Mouse (Mus musculus) spleen, adult 18-20 months (tissue): Measurements from ENCODE around the gene Ngef.

Experiments
- DNase-seq, 2 experiments: peaks; one replicate each; pipeline ENCODE4 v3.0.0; 2022; ENCODE audit warnings: mixed read lengths in 2 of 2

The Ngef gene

GRCm38 (mm10) chr1:87573800-87574215 lies at the start of gene Ngef:
Gene Ngef, minus strand, starts transcription at chr1:87573870.
- DNase-seq = no peak

- DNase-seq = peak in 1 of 2 experiments; percentile 40
These were observed 48.2 kb upstream of the Ngef start for GRCm38 (mm10) chr1:87621858-87622279.

- DNase-seq = no peak
These were observed 47.6 kb upstream of the Ngef start for GRCm38 (mm10) chr1:87621146-87621857.

- DNase-seq = no peak
These were observed 47.0 kb upstream of the Ngef start for GRCm38 (mm10) chr1:87620693-87621092.

GRCm38 (mm10) chr1:87620211-87620668 lies 46.6 kb upstream of the Ngef start, which contains the start of gene Inpp5d:
Gene Inpp5d, plus strand, starts transcription at chr1:87620312.
- DNase-seq = peak; percentile 59 to 67

GRCm38 (mm10) chr1:87614576-87615295 lies 41.1 kb upstream of the Ngef start:
- no peak for DNase-seq

- peak; percentile 68 to 86 for DNase-seq
These were observed 34.9 kb upstream of the Ngef start for GRCm38 (mm10) chr1:87608416-87609046.

GRCm38 (mm10) chr1:87607385-87608091 lies 33.9 kb upstream of the Ngef start:
- peak; percentile 32 to 37 for DNase-seq

- DNase-seq = no peak
These were observed 31.6 kb upstream of the Ngef start for GRCm38 (mm10) chr1:87605296-87605695.

- no peak for DNase-seq
These were observed 29.7 kb upstream of the Ngef start for GRCm38 (mm10) chr1:87603389-87603788.

- no peak for DNase-seq
These were observed 28.1 kb upstream of the Ngef start for GRCm38 (mm10) chr1:87601801-87602200.

GRCm38 (mm10) chr1:87600533-87600932 lies 26.9 kb upstream of the Ngef start:
- DNase-seq = no peak

- no peak for DNase-seq
These were observed 21.0 kb upstream of the Ngef start for GRCm38 (mm10) chr1:87594671-87595070.

- no peak for DNase-seq
These were observed 20.6 kb upstream of the Ngef start for GRCm38 (mm10) chr1:87594261-87594660.

- DNase-seq = no peak
These were observed 16.3 kb upstream of the Ngef start for GRCm38 (mm10) chr1:87589980-87590379.

GRCm38 (mm10) chr1:87589162-87589561 lies 15.5 kb upstream of the Ngef start:
- DNase-seq = no peak

GRCm38 (mm10) chr1:87580824-87581223 lies 7.2 kb upstream of the Ngef start:
- no peak for DNase-seq

GRCm38 (mm10) chr1:87578965-87579364 lies 5.3 kb upstream of the Ngef start:
- DNase-seq = no peak

- no peak for DNase-seq
These were observed 1.1 kb upstream of the Ngef start for GRCm38 (mm10) chr1:87574785-87575184.

- DNase-seq = no peak
These were observed 683 bp upstream of the Ngef start for GRCm38 (mm10) chr1:87574353-87574752.

GRCm38 (mm10) chr1:87573261-87573660 lies 409 bp downstream of the Ngef start:
- no peak for DNase-seq

GRCm38 (mm10) chr1:87568398-87568797 lies 5.3 kb downstream of the Ngef start:
- DNase-seq = peak; percentile 24 to 39

- no peak for DNase-seq
These were observed 7.9 kb downstream of the Ngef start for GRCm38 (mm10) chr1:87565760-87566159.
